Mouse (Mus musculus) layer of hippocampus, postnatal 25 days (tissue): ENCODE measurements at regions not wholly inside any gene's neighbourhood (a gene's known extent, or its start where the extent isn't known, plus 50 kb on each side); places are given as distances from the start of the nearest gene placed in this dataset.

Source experiments
- DNase-seq, 2 experiments: peaks; one replicate each; pipeline ENCODE4 v3.0.0; 2022; ENCODE audit warnings: mixed read lengths in 2 of 2, low spot score in 1 of 2; ENCODE audit errors: extremely low spot score in 1 of 2

DNA sequence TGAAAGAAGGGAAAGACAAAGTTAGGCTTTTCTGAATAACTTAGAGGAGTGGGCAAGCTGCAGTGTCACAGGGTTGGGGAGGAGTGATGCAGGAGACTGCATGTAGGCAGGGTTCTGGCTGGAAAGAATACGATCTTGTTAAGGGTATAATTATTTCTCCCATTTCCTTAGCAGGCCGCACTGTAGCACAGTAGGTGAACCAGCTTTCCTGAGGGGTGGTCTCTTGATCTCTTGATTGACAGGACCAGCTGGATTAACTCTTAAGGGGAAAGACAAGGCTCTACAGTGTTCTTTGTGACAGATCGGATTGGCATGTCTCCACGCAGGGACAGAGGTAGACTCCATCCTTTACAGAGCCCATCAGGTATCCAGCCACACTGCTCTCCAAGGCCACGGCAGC, 54.5 kb upstream of the Meis1 start:
- DNase-seq, result no peak

DNA sequence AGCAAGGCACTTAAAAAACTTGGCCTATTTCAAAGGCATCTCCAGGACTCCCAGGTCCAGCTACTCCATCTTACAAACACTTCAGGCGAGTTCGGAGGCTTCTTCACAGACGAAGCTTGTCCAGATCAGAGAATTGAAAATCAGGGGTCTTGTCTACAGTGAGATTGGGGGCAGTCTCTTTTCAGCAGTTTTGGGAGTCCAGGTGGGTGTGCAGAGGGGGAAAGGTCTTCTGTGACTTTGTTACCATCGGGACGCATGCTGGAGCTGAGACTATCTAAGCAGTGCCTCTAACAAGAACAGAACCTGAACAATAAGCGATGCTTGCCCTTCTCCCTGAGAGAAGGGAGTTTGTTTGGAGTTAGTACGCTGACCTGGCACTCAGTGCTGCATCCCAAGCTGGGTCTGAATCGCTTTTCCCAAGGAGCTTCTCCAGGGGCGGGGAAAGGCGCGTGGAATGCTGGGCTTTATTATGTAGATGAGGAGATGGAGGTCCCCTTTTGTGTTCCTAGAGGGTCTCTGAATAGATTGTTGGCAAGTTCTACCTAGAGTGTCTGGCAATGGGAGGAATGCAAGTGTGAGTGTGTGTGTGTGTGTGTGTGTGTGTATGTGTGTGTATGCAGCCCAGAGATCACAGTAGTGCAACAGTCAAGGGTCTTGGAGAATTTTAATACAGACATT, 55.2 kb upstream of the Meis1 start:
- no peak for DNase-seq

DNA sequence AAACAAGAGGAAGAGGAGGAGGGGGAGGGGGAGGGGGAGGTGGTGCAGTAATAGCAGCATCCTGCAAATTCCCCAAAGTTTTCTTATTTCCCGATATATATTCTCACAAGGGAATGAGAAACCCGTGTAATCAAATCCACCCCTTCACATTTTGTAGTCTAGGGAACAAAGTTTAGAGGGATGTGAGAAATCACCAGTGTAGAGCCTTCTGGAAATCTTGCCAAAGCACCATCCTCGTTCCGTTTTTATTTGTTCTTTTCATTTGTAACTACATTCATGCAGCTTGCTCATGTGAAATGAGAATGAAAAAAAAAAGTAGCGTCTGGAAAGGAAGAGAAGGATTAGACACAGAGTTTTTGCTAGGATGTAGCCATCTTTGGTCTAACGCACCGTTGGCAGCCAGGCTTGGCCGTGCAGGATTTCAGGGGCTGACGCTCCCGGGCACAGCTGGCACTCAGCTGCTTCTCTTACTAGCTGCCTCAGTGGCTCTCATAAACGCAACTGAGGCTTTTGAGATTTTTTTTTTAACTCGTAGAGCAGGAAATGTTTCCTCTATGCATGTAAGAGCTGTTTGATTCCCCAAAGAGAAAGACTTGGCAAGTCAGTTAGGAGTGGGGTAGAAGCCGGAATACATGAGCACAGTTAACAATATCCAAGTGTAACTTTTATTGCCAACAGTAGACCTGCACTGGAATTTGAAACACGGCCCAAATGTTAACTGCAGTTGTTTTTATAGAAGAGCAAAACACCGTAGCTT, 72.5 kb upstream of the Meis1 start:
- DNase-seq, result no peak

DNA sequence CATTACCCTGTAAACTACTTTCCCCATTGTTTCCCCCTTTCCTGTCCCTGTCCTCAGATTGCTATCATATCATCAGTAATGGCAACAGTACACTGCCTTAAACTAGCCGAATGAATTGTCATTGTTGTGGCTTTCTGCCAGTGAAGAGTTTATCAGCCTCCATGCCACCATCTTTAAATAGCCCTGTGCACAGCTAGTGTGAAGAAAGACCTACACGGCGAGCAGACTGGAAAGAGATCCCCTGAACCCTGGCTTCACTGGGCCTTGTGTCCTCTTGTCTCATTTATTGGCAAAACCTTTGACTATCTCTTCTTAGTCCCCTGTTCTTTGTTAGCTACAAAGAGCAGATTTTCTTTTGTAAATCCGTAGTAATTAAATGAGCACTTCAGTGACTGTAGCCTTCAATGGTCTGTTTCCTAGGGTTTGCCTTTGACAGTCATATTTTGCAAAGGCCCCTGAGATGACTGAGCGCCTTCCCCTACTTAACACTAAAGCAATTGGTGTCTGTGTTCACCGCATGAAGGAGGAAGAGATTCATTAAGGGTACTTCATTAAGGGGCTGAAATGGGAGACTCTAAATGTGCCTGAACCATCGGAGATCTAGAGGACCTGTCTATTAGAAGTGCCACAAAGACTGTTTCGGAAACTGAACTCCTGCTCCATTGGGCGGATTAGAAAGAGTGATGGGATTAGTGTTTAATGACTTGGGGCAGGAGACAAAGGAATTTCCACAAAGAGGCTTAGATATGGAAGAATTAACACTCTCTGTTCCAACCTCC, 74.4 kb upstream of the Meis1 start:
- no peak for DNase-seq

DNA sequence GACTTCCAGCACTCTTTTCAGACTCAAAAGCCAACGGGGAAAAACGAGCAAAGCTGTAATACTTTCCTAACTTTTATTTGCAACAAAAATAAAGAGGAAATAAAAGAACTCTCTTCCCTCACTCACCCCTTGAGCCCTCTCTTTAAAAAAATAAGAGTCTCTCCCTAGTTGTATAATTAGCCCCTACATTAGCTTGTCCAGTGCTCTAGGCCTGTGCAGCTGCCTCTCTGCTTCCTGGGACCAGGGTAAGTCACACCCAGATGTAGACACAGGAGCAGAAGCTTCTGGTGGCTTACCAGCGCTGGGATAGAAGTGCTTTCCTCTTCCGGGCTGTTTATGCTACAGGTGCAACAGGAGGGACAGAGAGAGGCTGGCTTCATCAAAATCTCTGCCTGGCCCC, 75.0 kb upstream of the Meis1 start:
- DNase-seq, result no peak

DNA sequence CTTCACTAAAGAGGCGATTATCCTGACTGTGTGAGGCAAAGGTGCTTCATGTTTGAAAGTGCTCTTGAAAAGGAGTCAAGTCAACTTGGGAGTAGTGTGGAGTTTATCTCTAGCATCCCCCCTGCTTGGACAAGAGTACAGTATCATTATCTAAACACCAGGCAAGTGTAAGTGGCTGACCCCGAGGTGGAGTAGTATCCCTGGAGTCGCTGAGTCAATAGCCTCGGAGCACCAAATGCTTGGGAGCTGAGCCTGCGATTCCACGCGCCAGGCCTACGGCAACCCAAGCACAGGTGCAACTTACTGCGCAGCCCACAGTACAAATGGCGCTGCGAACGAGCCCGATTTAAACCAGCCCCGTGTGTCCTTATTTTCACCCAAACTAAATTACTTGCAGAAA, 75.4 kb upstream of the Meis1 start:
- no peak for DNase-seq

DNA sequence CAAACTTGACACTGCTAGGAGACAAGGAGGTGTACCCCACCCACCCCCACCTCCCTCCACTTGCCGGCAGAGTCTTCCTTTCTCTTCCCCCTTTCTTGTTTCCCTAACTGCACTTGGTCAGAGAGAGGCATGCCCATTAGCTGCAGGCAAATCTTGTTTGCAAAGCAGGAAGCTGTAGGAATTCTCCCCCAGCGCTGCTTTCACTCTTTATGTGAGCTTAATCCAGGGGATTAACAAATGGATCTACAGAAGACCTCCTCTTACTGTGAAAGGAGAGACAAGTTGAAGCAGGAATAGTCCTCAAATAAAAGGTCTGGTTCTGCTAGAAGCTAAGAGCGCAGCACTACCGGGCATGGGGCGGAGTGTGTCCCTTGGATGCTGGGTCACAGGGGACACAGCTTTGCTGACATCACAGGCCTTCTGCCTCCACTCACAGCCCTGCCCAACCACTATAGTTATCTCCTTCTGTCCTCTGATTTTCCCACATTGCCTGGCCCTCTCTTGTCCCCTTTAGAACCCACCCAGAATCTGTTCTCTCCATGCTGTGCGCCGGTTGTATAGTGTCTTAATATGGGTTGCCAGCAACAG, 84.3 kb upstream of the Meis1 start:
- DNase-seq, result no peak

DNA sequence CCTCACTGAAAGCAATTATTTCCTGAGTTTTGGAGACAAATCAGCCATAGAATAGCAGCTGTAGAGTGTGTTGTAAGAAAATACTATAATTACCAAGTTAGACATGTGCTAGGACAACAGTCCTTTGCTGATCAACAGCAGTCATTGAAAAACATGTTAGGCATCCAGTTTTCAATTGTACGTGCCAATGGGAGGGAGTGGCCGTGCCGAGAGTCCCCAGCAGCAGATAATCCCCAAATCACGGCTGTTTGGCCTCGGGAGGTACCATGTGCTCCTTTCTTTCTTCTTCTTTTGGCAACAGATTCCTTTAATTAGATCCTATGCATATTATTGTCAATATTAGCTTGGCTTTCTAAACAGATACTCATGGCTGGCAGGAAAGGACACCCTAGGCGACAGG, 88.4 kb upstream of the Meis1 start:
- no peak for DNase-seq

DNA sequence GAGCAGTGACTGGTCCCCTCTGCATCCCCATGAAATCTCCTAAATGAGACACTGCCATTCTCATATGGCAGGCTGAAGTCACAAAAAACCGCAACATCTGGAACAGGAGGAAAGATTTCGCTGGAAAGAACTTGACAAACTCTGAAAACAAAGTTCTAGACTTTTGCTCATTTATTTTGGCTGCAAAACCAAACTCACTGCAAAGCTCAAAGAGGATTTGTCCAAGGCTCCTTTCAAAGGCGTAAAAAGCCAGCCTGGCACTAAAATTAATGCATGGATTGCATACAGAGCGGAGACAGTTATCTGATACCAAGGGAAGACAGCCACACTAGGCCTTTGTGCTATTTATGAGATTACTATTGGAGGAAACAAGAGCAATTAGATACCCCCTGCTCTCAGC, 90.3 kb upstream of the Meis1 start:
- no peak for DNase-seq

DNA sequence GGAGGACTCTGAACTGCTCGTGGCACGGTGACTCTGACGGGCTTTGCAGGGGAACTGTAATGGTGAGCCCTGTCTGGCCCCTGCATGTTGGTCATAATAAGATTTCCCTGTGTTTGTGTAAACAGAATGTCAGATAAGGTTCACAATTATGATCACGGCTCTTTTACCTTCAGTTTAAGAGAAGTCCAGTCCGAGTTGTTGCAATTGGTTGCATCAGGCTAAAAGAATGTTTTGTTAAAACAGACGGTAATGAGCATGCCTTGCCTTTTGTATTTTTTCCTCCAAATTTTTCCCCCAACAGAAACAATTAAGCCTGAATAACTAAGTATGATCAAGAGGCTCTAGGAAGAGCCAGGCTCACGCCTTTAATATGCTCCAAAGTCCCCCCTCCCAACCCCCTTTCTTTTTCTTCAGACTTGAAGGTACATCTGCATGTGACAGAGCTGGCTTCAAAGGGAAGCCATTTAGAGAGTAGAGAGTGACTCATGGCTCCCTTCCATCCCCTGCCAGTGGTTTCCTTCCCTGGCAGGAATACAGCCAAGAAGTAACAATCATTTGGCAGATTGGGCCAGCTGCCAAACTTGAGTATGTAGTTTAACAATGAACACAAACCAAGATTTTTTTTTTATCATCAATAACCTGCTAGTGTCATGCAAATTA, 93.3 kb upstream of the Meis1 start:
- no peak for DNase-seq

DNA sequence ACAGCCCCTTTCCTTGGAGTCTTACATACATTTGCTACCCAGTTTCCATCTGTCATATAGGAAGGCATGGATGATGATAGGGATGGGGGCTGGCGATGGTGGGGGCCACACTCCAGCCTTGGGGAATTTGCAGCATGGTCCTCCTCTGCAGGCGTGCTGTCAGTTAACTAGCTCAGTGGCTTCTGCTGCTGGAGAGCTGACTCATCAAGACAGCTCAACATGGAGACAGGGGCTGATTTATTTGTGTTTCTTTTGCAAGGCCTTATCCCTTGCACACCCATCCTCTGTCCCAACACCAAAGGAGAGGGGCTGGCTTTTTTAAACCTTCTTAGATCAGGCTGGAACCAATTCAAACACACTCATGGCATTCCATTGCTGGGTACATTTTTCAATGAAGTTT, 98.3 kb upstream of the Meis1 start:
- DNase-seq, result no peak

DNA sequence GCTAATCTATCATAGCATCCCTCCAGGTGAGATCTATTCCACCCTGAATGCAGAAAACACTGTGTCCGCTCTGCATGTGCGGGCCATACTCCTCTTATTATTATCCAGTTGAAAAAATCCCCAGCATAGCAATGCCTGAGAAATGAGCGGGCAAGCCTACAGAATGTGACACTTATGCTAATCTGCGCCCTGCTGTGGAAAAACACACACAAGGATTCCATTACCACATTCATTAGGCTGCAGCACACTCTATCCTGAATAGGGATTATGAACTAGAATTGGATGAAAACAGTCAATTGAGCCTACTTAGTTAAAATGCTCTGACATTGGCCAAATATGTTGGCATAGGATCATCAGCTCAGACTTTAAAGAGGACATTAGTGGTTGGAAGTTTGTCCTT, 99.5 kb upstream of the Meis1 start:
- no peak for DNase-seq

DNA sequence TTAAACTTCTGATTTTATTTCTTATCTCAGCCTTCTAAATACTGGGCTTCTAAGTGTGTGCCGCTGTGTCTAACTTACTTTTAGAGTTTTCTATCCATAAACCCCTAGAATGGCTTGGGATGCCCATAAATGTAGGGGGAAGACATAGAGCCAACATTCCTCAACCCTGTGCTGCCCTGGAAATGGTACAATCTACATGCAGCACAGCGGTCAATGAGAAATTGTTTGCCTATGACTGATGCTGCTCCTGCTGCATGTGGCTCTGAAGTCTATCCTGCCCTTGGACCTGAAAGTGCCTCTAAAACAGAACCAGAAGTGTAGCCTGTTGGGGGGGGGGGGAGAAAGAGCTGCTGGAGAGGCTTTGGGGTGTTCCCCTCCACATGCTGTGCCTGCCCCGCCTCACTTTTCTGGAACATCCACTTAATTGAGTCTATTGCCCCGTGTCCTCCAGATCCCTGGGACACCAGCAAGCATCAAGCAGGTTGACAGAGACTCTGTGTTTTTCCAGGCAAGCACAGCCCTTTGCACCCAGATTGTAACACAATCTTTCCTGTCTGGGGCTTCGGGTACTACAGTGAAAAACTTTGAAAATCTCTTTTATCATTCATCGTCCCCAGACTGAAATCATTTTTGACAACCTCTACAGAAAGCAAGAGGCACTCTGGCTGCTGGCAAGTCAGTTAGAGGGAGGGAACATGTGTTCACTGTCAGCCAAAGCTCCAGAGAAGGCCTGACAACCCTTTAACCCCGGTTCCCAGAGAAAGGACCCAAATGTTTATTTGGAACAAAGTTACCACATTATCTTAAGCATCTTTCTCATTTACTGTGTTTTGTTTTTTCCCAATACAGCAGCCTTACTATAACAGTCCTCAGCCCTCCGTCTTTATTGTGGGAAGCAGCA, 101.4 kb upstream of the Meis1 start:
- DNase-seq, result no peak

DNA sequence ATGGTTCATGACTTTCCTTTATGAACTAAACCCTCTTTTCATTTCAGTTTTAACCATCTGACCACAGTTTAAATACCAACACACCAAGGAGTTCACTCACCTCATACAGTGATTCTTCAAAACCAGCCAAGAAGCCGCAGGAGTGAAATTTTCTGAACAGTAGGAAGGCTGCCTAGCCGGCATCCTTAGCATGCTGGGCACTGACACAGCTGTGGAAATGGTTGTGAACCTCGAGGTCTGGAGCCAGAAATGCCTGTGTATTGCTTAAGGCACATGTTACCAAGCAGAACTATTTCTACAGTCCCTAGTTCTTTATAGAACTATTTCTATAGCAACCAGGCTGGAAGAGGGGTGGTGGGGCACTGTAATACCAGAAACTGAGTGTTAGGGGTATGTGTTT, 102.1 kb upstream of the Meis1 start:
- DNase-seq, result no peak

DNA sequence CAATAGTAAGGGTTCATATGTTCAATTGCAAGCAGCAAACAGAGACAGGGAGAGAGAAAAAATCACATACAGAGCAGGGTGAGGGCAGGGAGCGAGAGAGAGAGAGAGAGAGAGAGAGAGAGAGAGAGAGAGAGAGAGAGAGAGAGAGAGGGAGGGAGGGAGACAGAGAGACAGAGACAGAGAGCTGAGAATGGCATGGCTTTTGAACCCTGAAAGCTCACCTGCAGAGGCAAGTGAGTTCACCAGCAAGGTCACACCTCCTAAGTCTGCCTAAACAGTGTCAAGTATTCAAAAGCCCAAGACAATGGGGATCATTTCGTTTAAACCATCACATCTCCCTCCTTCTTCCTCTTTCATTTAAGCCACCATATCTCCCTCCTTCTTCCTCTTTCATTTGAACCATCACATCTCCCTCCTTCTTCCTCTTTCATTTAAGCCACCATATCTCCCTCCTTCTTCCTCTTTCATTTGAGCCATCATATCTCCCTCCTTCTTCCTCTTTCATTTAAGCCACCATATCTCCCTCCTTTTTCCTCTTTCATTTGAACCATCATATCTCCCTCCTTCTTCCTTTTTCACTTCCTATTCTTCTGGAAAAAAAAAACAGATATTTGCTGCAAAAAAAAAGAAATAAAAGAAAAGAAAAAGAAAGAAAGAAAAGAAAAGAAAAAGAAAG, 116.7 kb upstream of the Meis1 start:
- DNase-seq, result no peak

DNA sequence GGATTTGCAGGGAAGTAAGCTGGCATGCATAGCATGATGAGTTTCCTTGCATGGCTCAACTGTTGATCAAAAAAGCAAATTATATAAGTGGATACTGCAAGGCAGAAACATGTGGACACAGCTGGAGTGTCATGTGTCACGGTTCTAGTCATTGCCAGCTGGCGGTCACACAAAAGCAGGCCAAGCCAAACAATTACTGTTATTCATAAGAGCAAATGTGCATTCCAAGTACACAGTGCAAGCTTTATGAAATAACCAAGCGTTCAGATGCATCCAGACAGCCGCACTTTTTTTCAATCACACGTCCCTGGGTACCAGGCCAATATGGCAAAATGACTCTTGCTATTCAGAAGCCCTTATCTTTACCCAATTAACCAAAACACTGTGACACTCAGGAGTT, 119.6 kb upstream of the Meis1 start:
- no peak for DNase-seq

DNA sequence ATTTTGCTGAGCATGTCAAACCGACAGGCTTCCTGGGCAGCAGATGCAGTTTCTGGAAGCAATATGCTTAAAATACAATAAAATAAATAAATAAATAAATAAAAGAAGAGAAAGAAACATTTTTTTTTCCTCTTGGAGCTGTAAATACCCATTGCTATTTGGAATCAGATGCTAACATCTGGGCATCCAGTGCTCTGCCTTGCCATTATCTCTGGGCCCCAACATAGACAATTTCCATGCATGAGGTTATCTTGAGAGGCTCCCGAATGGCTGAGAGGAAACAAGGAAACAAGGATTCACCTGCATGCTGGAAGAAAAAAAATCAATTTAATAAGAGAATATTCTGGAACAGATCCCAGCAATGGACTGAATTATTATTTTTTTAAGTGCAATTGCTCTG, 120.0 kb upstream of the Meis1 start:
- no peak for DNase-seq

DNA sequence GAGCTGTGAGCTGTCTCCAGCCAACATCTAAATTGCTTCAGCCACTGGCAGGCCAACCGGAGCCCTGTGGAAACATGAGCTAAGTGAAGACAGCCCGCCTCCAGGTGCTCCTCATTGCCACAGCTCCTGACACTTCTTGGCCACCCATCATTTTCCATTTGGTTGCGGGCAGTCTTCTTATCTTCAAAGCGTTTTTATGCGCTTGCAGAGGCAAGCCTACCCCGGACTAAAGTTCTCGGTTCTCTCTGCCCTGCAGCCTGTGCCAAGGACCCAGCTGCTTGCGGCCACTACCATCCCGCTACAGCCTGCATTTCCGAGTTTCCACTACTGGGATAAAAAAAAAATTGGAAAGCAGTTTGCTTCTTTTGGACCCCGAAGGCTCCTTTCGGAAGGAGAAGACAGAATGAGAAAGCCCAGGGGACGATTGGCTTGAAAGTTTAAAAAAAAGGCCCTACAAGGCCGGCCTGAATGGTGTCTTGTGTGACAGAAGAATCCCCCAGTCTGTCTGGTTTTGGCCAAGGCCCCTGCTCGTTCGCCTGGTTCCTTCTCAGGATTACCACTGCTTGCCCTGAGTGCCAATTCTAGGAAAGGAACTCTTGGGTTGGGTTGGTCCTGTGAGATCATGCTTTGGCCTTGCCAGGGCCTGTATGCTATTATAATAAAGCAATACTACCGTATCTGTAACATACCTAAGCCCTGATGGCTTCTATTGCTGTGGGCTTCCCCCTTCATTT, 124.6 kb upstream of the Meis1 start:
- DNase-seq, result no peak

DNA sequence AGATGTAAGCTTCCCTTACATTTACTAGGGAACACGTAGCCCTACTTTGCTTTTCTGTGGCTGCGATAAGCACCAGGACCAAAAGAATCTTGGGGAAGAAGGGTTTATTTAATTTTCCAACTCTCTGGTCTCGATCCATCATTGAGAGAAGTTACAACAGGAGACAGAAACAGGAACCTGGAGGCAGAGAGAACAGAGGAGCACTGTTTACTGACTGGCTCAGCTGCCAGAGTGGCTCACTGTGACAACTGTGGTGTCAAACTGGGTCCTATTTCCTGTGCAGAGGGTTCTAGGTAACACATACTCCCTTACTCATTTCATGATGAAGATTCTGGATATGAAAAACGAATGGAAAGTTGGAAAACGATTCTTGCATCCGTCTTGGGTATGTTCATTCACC, 125.7 kb upstream of the Meis1 start:
- no peak for DNase-seq
